Mouse (Mus musculus) bone marrow, adult 2 months (tissue): Measurements from ENCODE around the gene Il4i1. TPM values are rescaled to one million over a fixed set of nuclear protein-coding genes. Genes with fewer than 3 reads are reported as not detected.
A peak's percentile ranks its signal among the peaks of the same experiment; 100 is the strongest.

Source experiments
- H3K27ac ChIP-seq: fragments of 200-500 bp; 2 replicates; pipeline ENCODE4 v1.5.1; 2012; ENCODE audit warnings: low read depth, mild to moderate bottlenecking, control low read depth, inconsistent platforms, low read length; ENCODE audit not compliant: control insufficient read depth, poor library complexity, insufficient read depth
- H3K4me1 ChIP-seq: fragments of 200-500 bp; 2 replicates; pipeline ENCODE4 v1.6.1; 2011; ENCODE audit warnings: low read length; ENCODE audit not compliant: control insufficient read depth, insufficient read depth
- H3K4me3 ChIP-seq: fragments of 200-500 bp; replicated peaks from 2 replicates; pipeline ENCODE3; 2011; ENCODE audit warnings: mild to moderate bottlenecking, low read depth, low read length, control low read depth; ENCODE audit not compliant: control insufficient read depth
- CTCF ChIP-seq: fragments of 200-500 bp; IDR thresholded peaks from 2 replicates; pipeline ENCODE4 v1.5.1; 2011; ENCODE audit warnings: low read length, control low read depth; ENCODE audit not compliant: control insufficient read depth, insufficient read depth
- POLR2A ChIP-seq: fragments of 200-500 bp; IDR thresholded peaks from 2 replicates; pipeline ENCODE4 v1.6.1; 2011; ENCODE audit warnings: low read depth, mild to moderate bottlenecking, control low read depth, low read length, borderline replicate concordance; ENCODE audit not compliant: control insufficient read depth
- WGBS: fragments of 180-500 bp; shearing (Covaris S2); methylation state at CpG from one replicate; pipeline ENCODE4 v1.1.7; 2018; 5-methylcytosine and 5-hydroxymethylcytosine counted together
- polyA plus RNA-seq: library from polyadenylated mRNA; stranded (reverse); fragments of >200 nt; gene quantifications from 2 replicates; pipeline ENCODE4 v1.2.4, GENCODE M21; 2011; ENCODE audit warnings: low replicate concordance; ENCODE audit not compliant: missing spikeins, insufficient read depth, insufficient read length

Il4i1 gene
- polyA plus RNA-seq, 1 experiment = 24.8 TPM

DNA sequence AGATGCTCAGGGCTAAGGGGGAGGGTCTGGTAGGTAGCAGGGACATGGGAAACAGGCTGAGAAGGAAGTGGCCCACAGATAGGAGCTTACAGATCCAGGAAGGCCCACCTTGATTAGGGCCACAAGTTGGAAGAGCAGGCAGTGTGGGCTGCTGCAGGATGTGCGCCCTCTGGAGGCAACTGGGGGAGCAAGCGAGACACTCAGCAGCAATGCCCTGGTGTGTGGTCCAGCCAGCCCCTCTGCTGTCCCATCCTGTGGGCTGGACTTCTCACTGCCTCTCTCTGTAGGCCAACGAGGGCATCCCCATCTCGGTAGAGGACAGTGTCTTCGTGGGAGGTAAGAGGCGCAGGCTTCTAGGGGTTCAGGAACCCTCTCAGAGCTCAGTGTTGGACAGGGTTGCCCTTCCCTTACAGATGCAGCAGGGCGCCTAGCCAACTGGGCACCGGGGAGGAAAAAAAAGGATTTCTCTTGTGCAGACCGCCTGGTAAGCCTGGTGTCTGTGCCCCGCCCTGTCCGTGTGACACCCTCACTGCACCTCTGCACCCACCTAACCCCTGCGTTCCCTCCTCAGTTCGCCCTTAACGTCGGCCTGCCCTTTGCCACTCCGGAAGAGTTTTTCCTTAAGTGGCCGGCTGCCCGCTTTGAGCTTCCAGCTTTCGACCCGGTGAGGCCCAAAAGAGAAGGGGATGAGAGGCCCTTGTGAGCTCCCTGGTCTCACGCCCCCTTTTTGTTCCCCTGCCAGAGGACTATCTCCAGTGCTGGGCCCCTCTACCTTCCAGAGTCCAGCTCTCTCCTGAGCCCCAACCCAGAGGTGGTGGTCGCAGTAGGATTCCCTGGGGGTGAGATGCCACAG, 44.6 kb downstream of the Il4i1 start:
- TF ChIP-seq CTCF (peak; percentile 94), POLR2A (peak; percentile 48; the same call in 1 of the 2 replicates)
- 63% methylated on average over 22 of the region's 22 CpGs for WGBS
- H3K27ac ChIP-seq = no peak overlapping the region
- H3K4me3 ChIP-seq = no peak overlapping the region
- peaks cover 2% of the 10 kb centered on the region; the same call in 1 of the 2 replicates for H3K4me1 ChIP-seq

DNA sequence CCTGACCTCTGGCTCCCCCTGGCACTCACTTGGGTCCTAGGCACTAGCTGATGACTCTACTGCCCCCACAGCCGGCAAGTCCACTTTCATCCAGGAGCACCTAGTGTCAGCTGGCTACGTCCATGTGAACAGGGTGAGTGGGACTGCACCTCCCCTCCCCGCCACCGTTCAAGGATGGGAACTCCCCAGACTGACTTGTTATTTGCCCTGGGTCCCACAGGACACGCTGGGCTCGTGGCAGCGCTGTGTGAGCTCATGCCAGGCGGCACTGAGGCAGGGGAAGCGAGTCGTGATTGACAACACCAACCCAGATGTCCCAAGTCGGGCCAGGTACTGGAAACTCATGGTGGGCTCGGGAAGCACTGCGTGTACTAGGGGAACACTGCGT, 45.2 kb downstream of the Il4i1 start:
- 88% methylated on average over 14 of the region's 14 CpGs for WGBS
- Histone ChIP-seq H3K4me1 (peaks cover 5% of the 10 kb centered on the region), H3K27ac (no peak overlapping the region), H3K4me3 (no peak overlapping the region)
- 0 out of 2 replicates have a peak, but pooled peaks have one; percentile 2 for TF ChIP-seq CTCF
- TF ChIP-seq POLR2A = no peak; the same call in 1 of the 2 replicates

- Histone ChIP-seq H3K4me3 (no peak overlapping the region), H3K27ac (no peak overlapping the region), H3K4me1 (peaks cover 7% of the 10 kb centered on the region)
- TF ChIP-seq POLR2A (no peak), CTCF (no peak)
- WGBS = 95% methylated on average over 8 of the region's 8 CpGs
Measured at GRCm38 (mm10) chr7:44862434-44862833, 46.2 kb downstream of the Il4i1 start.

GRCm38 (mm10) chr7:44863210-44863609, 47.0 kb downstream of the Il4i1 start:
- Histone ChIP-seq H3K4me1 (peaks cover 7% of the 10 kb centered on the region), H3K27ac (no peak overlapping the region), H3K4me3 (no peak overlapping the region)
- 87% methylated on average over 14 of the region's 14 CpGs for WGBS
- TF ChIP-seq POLR2A (no peak), CTCF (no peak)

GRCm38 (mm10) chr7:44863982-44864494, 47.9 kb downstream of the Il4i1 start:
- Histone ChIP-seq H3K4me1 (peaks cover 7% of the 10 kb centered on the region), H3K27ac (no peak overlapping the region), H3K4me3 (no peak overlapping the region)
- TF ChIP-seq POLR2A = no peak
- no peak for TF ChIP-seq CTCF
- WGBS = 83% methylated on average over 11 of the region's 11 CpGs

- WGBS = 67% methylated on average over 24 of the region's 24 CpGs
- Histone ChIP-seq H3K4me3 (no peak overlapping the region), H3K27ac (no peak overlapping the region; the same call in 1 of the 2 replicates), H3K4me1 (peaks cover 7% of the 10 kb centered on the region)
- peak; percentile 26; the same call in 1 of the 2 replicates for TF ChIP-seq POLR2A
- TF ChIP-seq CTCF = no peak
Measured at GRCm38 (mm10) chr7:44864595-44865542, 48.7 kb downstream of the Il4i1 start.

DNA sequence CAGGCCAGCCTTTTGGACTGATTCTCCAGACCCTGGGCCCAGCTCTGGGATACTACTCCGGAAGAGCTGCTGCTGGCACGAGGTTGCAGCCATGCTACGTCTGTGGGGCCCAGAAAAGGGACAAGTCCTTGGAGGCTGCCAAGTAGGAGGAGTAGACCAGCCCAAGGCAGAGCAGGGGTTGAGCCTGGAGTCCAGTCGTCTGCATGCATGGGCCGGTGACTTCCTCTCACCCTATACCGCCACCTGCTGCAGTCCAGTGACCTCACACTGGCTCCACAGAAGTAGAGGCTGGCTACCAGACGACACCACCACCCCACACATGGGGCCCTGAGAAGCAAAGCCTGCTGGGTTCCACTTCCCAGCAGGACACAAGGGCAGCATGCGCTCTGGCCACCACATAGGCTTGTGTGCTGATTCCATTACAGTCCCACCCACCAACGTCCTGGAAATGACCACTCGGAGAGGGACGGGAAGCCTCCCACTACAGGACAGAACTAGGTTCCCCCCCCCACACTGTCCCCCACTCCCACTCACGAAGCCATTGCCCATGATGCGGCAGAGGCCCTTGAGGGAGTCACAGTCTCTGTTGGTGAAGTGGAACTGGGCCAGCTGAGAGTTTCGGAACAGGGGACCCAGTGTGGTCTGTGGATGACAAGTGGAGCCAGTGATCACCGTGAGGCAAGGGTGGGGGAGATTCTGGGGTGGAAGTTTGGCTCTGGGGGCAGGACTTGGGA, 50.3 kb downstream of the Il4i1 start:
- TF ChIP-seq CTCF (peak; percentile 58), POLR2A (no peak)
- H3K4me1 ChIP-seq = peaks cover 5% of the 10 kb centered on the region
- H3K27ac ChIP-seq = peak overlapping the region; percentile 52
- WGBS = 37% methylated on average over 15 of the region's 15 CpGs
- no peak overlapping the region for H3K4me3 ChIP-seq
